Mouse (Mus musculus): Measurements from ENCODE around the gene Aipl1.

GRCm38 (mm10) chr11:72042631-72043030 lies 5.3 kb upstream of the Aipl1 start:
- TF ChIP-seq POLR2A (IDR thresholded peaks at IDR 0.05; ENCODE audit: insufficient read depth, low read length), result no peak
- TF ChIP-seq EP300 (IDR thresholded peaks at IDR 0.05; ENCODE audit: insufficient read depth, low read depth, low read length), result no peak

Measured in ES-Bruce4 (cell line).